Mouse (Mus musculus) liver, embryonic 11.5 days (tissue): ENCODE measurements around the gene Incenp. TPM values are rescaled to one million over a fixed set of nuclear protein-coding genes. Genes with fewer than 3 reads are reported as not detected.
"Not testable (repeated sequence)": the region's sequence is repeated elsewhere in the genome, so short reads cannot be mapped to it uniquely, and the experiment has no call there.

Source experiments
- ATAC-seq: fragments of 200-750 bp; cut with Nextera tagmentation; replicated peaks from 2 replicates; pipeline ENCODE4 v1.8.0; 2017; ENCODE audit warnings: moderate number of reproducible peaks, mild to moderate bottlenecking, moderate TSS enrichment, moderate library complexity; ENCODE audit not compliant: low FRiP score
- DNase-seq: peaks from one replicate; pipeline ENCODE4 v3.0.0-alpha.2; 2017; ENCODE audit warnings: low spot score
- H3K27ac ChIP-seq: fragments of 300-500 bp; sonication (generic); 2 replicates; pipeline ENCODE4 v1.5.1; 2014; ENCODE audit warnings: mild to moderate bottlenecking, low read depth, low read length, control low read depth
- H3K27me3 ChIP-seq: fragments of 300-500 bp; sonication (generic); replicated peaks from 2 replicates; pipeline ENCODE4 v1.6.1; 2014; ENCODE audit warnings: low read length, mixed read lengths; ENCODE audit not compliant: control insufficient read depth, insufficient read depth
- H3K36me3 ChIP-seq: fragments of 300-500 bp; sonication (generic); 2 replicates; pipeline ENCODE4 v1.6.1; 2014; ENCODE audit warnings: mild to moderate bottlenecking, low read length, moderate library complexity, mixed read lengths; ENCODE audit not compliant: control insufficient read depth, insufficient read depth
- H3K4me1 ChIP-seq: fragments of 300-500 bp; sonication (generic); replicated peaks from 2 replicates; pipeline ENCODE4 v1.6.1; 2014; ENCODE audit warnings: low read length, mixed read lengths; ENCODE audit not compliant: control insufficient read depth, insufficient read depth
- H3K4me2 ChIP-seq: fragments of 300-500 bp; sonication (generic); 2 replicates; pipeline ENCODE4 v1.6.1; 2014; ENCODE audit warnings: mild to moderate bottlenecking, control low read depth, moderate library complexity
- H3K4me3 ChIP-seq: fragments of 300-500 bp; sonication (generic); 2 replicates; pipeline ENCODE4 v1.5.1; 2014; ENCODE audit warnings: low read depth, low read length, control low read depth
- H3K9ac ChIP-seq: fragments of 300-500 bp; sonication (generic); 2 replicates; pipeline ENCODE4 v1.6.1; 2014; ENCODE audit warnings: low read depth, low read length, control low read depth
- H3K9me3 ChIP-seq: fragments of 300-500 bp; sonication (generic); 2 replicates; pipeline ENCODE4 v1.6.1; 2016; ENCODE audit warnings: low read length, inconsistent platforms, mixed read lengths; ENCODE audit not compliant: control insufficient read depth
- WGBS: fragments of 180-500 bp; shearing (Covaris S2); extraction: QIAGEN DNeasy Blood & Tissue Kit; methylation state at CpG from one replicate; pipeline ENCODE4 v1.1.7; 2014; 5-methylcytosine and 5-hydroxymethylcytosine counted together
- polyA plus RNA-seq: library from polyadenylated mRNA; unstranded; fragments of >200 nt; fragmentation: Nextera tagmentation; extraction: Ambion mirVana; gene quantifications from 2 replicates; pipeline ENCODE4 v1.2.1, GENCODE M21; 2014

Gene Incenp
- polyA plus RNA-seq, 1 experiment from 2014 or later, result 116 TPM

DNA sequence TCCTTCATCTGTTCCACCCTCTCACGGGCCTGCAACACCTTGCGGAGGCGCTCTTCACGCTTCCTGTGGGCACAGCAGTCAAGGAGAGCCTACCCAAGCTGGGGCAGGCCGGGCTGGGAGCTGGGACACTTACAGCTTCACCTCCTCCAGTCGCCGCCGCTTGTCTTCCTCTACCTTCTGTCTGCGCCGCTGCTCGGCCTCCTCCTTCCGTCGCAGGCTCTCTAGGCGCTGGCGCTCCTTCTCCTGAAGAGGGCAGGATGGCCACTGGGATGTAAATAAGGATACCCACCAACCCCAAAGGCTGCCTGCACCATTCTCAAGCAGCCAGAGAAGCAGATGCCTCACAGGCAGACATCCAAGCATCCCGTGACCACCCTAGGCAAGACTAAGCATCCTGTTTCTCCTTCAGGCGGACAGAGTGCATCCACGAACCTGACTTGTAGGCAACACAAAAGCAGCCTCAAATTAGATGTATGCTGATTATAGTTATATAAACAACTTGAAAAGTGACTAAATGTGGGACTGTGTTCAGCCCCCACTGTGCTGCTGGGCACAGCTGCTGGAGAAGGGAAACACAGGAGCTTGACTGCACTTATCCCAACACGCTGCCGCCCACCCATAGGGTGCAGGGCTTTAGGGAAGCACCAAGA, 21.0 kb downstream of the Incenp start:
- no peaks in the 10 kb centered on the region for H3K27me3 ChIP-seq
- whole genome bisulfite sequencing, result 96% methylated on average over 20 of the region's 20 CpGs
- ATAC-seq, result no peak

DNA sequence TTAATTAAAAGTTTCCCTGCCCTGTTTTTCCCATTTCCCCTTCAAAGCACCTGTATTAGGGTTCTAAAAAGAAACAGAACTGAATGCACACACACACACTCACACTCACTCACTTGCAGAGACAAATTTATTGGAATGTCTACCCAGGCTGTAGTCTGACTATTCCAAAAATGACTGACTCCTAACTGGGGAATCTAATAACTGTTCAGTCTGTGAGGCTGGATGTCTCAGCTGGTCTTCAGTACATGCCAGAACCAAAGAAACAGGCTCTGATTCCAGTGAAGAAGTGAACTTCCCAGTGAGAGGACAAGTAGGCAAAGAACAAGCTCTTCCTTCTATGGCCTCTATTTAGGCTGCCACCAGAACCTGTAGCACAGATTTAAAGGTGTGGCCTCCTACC, 33.9 kb downstream of the Incenp start:
- DNase-seq, result no peak
- no peaks in the 10 kb centered on the region for H3K9me3 ChIP-seq

More for the DNA sequence above, 21.0 kb downstream of the Incenp start:
- no peak for DNase-seq
- no peak overlapping the region for H3K9ac ChIP-seq
- no peaks in the 10 kb centered on the region; the same call in none of the 2 replicates for H3K4me1 ChIP-seq
- H3K36me3 ChIP-seq, result peaks cover 84% of the 10 kb centered on the region
- no peaks in the 10 kb centered on the region for H3K9me3 ChIP-seq
- no peak overlapping the region for H3K4me3 ChIP-seq
- H3K27ac ChIP-seq, result no peak overlapping the region
- no peak overlapping the region for H3K4me2 ChIP-seq

DNA sequence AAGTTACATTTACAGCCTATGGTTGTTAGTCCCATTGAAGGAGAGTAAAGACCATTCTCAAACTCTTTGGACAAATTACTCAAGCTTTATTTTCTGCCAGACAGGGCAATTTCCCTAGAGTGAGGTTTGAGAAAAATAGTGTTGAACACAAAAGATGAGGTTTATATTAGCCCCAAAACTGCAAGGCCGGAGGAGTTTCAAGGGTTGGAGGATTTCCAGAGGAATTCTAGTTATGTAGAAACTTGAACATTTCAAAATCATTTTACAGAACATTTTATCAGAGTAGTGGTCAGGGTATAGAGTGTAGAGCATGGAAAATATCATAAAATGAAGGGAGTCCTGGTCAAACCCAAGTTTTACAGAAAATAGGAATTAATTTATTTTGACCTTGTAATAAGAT, 34.5 kb downstream of the Incenp start:
- Histone ChIP-seq H3K4me3 (no peak overlapping the region), H3K27me3 (no peaks in the 10 kb centered on the region), H3K9ac (no peak overlapping the region), H3K4me2 (no peak overlapping the region), H3K36me3 (no peaks in the 10 kb centered on the region), H3K4me1 (no peaks in the 10 kb centered on the region), H3K9me3 (no peaks in the 10 kb centered on the region), H3K27ac (no peak overlapping the region)
- DNase-seq (no peak), ATAC-seq (no peak)
- 69% methylated on average over 1 of the region's 1 CpGs for WGBS

More for the DNA sequence above, 33.9 kb downstream of the Incenp start:
- ATAC-seq, result no peak
- Histone ChIP-seq H3K9ac (no peak overlapping the region), H3K4me3 (no peak overlapping the region), H3K4me1 (no peaks in the 10 kb centered on the region), H3K27me3 (no peaks in the 10 kb centered on the region), H3K4me2 (no peak overlapping the region), H3K36me3 (no peaks in the 10 kb centered on the region; the same call in 1 of the 2 replicates), H3K27ac (no peak overlapping the region)

DNA sequence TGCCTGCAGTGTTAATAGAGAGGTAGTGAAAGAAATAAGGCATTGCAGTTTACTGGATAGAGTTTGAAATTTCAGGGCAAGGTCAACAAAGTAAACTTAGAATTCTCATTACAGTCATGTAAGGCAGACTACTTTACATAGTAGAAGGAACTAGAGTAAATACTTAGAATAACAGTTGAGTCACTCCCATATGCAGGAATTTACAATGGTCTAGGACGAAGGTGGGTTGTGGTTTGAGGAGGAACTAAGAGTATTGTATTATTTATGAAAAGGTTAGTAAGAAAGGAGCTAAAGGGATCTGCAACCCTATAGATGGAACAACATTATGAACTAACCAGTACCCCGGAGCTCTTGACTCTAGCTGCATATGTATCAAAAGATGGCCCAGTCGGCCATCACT, 38.5 kb downstream of the Incenp start:
- H3K36me3 ChIP-seq, H3K27me3 ChIP-seq, H3K4me2 ChIP-seq, DNase-seq, H3K4me3 ChIP-seq, H3K9ac ChIP-seq, H3K9me3 ChIP-seq, H3K27ac ChIP-seq, ATAC-seq, H3K4me1 ChIP-seq: not testable (repeated sequence)
- WGBS, result 76% methylated on average over 2 of the region's 3 CpGs

DNA sequence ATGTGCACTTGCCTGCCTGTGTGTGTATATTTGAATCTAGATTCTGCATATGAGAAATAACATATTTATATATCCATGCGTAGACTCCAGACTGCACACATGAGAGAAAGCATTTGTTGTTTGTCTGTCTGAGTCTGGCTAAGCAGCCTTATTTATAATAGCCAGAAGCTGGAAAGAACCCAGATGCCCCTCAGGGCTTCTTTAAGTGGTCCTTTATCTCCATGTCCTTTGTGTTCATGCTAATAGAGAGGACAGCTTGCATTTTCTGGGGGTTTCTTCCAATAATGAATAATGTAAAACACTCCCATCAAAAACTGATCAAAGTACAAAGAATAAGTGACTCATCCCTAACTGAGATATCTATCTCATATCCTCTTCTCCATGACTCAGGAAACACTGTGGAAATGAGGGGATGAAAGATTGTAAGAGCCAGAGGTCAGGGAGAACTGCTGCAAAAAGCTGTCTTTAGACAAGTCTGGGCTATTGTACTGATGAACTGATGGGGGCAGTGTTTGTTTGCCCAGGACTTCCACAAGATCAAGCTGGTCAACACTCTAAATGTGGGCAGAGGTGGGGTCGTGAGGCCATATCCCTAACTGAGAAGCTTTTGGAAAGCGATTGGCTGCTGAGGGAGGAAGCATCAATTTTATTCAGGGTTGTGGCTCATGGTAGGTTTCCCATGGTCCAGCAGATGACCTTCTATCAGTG, 49.8 kb downstream of the Incenp start:
- DNase-seq, H3K9me3 ChIP-seq, H3K27me3 ChIP-seq, H3K9ac ChIP-seq, H3K4me2 ChIP-seq, H3K36me3 ChIP-seq, H3K27ac ChIP-seq, H3K4me3 ChIP-seq, H3K4me1 ChIP-seq, ATAC-seq: not testable (repeated sequence)
- WGBS, result 59% methylated on average over 3 of the region's 3 CpGs

DNA sequence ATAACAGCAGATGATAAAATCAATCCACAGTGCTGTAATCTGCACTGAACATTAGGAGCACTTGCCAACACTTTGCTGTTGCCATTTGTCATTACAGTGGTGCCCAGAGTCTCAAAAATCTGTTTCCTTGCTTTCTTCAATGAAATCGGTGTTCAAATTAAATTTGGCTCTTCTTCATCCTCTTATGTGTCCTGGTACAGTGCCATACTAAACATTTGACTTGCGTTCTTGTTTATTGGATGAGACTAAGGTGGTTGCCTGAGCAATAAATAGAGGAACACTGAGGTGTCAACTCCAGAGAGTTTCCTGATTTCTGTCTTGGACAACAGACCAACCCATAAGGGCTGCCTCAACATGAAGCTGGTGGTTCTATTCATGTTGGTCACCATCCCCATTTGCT, 52.1 kb downstream of the Incenp start, which contains the start of gene Scgb2a2:
Scgb2a2 (plus strand) TSS at position 301 of the 400 bp plus-strand sequence.
- H3K27me3 ChIP-seq, result no peaks in the 10 kb centered on the region

DNA sequence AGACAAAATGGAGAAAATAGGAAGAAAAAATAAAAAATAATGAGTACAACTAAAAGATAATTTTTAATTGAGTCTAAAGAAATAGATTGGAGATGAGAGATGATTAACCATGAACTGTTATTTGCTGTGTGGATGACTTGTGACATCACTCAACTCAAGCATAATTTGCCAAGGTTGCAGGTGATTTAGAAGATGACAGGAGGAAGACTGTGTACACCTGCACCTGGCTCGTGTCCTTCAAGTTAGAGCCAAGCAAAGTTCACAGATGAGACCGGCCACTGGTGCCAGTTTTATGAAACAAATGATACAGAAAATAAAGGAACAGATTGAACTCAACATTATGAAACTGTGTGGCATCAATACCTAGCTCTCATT, 62.0 kb downstream of the Incenp start:
- DNase-seq, result no peak
- 0 out of 2 replicates have a peak, but pooled peaks have one; percentile 10 for ATAC-seq
- no peaks in the 10 kb centered on the region for H3K9me3 ChIP-seq
- H3K27me3 ChIP-seq, result no peaks in the 10 kb centered on the region
- H3K4me1 ChIP-seq, result no peaks in the 10 kb centered on the region
- H3K36me3 ChIP-seq, result no peaks in the 10 kb centered on the region
- H3K4me2 ChIP-seq, result no peak overlapping the region
- no peak overlapping the region for H3K27ac ChIP-seq
- no peak overlapping the region for H3K4me3 ChIP-seq
- WGBS, result 57% methylated on average over 2 of the region's 2 CpGs
- no peak overlapping the region for H3K9ac ChIP-seq

More for the DNA sequence above, 52.1 kb downstream of the Incenp start, which contains the start of gene Scgb2a2:
- no peaks in the 10 kb centered on the region for H3K36me3 ChIP-seq
- H3K9me3 ChIP-seq, result no peaks in the 10 kb centered on the region
- WGBS, result 73% methylated on average over 2 of the region's 2 CpGs
- no peak within 1 kb of the TSS for H3K9ac ChIP-seq
- no peaks in the 10 kb centered on the region for H3K4me1 ChIP-seq
- no peak within 1 kb of the TSS for H3K4me3 ChIP-seq
- ATAC-seq, result no peak
- H3K4me2 ChIP-seq, result no peak within 1 kb of the TSS
- DNase-seq, result no peak
- H3K27ac ChIP-seq, result no peak within 1 kb of the TSS

DNA sequence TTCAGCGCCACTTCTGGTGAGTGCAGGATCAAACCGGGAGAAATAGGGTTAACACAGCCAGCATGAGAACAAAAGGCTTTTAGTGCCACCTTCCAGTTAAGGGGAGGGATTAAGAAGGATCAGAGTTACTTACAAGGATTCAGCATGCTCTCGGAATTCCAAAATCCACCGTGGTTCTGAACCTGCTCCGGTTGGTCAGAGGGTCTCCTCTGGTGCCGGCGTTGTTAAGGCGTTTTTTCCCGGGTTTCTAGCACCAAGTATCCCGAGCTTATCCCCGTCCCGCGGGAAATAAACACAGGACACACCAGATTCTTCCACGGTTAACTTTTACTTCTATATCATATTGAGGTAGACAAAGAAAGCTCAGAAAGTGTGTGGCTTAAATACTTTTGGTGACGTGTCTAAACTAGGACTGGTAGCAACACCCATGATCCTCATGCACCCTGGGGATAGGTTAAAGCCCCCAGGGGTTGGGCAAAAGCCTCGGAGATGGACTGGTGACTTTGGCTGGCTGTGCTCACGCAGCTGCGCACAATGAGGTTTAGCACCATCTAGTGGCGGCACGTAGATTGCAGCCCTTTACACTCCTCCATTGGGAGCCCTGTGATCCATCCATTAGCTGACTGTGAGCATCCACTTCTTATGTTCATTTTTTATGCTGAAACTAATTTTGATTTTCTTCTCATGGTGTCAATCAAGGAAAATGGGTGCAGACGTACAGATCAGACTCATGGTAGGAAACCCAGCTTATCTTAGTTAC, 62.6 kb downstream of the Incenp start:
- WGBS, result 9% methylated on average over 18 of the region's 21 CpGs
- DNase-seq, H3K9ac ChIP-seq: not testable (repeated sequence)

More for the DNA sequence above, 62.6 kb downstream of the Incenp start:
- H3K4me2 ChIP-seq, result peak overlapping the region; percentile 46
- not testable (repeated sequence) for H3K9me3 ChIP-seq, H3K27ac ChIP-seq, H3K36me3 ChIP-seq, H3K27me3 ChIP-seq, H3K4me1 ChIP-seq
- ATAC-seq, result peak; percentile 83
- peak overlapping the region; percentile 17; the same call in 1 of the 2 replicates for H3K4me3 ChIP-seq
